Mouse (Mus musculus) hindlimb bud, embryonic 11.5 days (tissue): ENCODE measurements around the gene AY358078.

ENCODE experiments used
- DNase-seq: peaks from one replicate; pipeline ENCODE4 v3.0.0-alpha.2; 2012; ENCODE audit warnings: low read depth, low spot score; ENCODE audit errors: extremely low spot score

Gene AY358078

DNA sequence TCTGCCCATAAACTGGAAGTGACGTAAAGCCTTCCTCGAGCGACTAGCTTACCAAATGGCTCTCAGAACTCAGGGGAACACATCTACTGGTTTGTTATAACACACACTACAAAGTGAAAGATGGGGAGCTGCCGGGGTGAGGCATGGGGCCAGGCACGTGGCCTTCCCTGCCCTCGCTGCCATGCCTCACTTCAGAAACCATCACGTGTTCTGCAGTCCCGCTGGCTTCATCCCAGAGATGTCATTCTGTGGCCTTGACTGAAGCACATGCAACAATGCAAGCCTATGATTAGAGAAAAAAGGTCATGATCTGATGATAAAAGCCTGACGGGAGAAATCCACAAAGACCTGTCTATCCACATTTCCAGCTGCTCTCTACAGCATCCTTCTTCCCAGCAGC is 71.9 kb downstream of the AY358078 start:
- no peak for DNase-seq
